Mouse (Mus musculus) cerebellum, postnatal 10 days (tissue): ENCODE measurements at regions not wholly inside any gene's neighbourhood (a gene's known extent, or its start where the extent isn't known, plus 50 kb on each side); places are given as distances from the start of the nearest gene placed in this dataset.

Experiments used
- DNase-seq, 2 experiments: peaks; one replicate each; pipeline ENCODE4 v3.0.0; 2021; ENCODE audit warnings: mixed read lengths in 2 of 2

- no peak for DNase-seq
Observed at GRCm38 (mm10) chr14:105706756-105707155, 189.9 kb downstream of the Spry2 start.

DNA sequence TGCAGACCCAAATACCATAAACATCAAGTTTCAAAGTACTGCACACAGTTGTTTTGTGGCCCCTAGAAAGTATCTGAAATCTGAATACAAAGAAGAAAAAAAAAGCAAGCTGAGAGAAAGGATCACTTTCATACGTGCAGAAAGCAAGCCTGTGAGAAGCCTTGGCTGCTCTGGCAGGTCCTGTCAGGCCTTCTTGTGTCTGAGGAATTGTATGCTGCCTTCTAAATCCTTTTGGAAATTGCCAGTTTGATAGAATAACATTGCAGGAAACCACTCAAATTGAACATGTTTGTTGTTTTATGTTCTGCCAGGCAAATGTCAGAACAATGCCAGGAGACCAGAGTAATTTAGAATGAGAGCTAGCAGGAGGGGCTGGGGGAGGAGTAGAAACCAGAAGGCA, 198.0 kb downstream of the Spry2 start:
- DNase-seq: peak in 1 of 2 experiments; percentile 14

DNA sequence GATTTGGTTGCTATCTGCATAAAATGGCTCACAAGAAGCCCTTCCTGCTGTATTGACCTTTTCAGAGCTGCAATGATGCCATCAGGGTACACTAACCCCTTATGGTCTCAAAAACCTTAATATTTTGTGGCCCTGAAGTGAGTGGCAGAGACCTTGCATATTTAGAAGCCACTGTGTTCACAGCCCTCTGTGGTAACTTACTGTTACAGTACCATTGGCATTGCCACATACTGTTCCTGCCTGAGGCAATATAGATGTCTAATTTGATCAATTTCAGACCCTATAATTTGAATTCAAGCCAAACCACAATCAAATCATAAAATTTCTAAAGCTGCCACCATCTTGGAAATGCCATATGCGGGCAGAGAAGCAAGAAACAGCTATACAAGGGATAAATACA, 198.5 kb downstream of the Spry2 start:
- no peak for DNase-seq

- peak; percentile 85 to 88 for DNase-seq
Observed at GRCm38 (mm10) chr14:105697398-105697797, 199.2 kb downstream of the Spry2 start.

- DNase-seq: no peak
Observed at GRCm38 (mm10) chr14:105694969-105695368, 201.7 kb downstream of the Spry2 start.

DNA sequence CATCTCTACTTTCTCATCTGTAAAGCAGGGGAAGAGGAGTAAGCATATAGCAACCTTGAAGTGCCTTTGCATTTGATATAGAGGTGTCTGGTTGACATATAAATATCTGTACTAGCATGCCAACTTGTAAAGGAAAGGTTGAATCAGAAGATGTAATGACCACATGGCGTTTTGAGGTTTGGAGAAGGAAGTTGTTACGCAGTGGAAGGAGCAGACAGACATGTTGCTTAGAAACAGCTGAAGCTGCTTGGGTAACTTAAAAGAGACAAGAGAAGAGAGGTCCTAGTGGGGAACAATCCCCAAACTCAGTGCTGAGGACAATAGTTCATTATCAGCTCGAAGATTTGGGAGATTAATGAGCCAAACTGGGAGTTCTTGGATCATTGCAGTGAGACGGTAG, 202.9 kb downstream of the Spry2 start:
- no peak for DNase-seq

- no peak for DNase-seq
Observed at GRCm38 (mm10) chr14:105684826-105685465, 211.7 kb downstream of the Spry2 start.

- no peak for DNase-seq
Observed at GRCm38 (mm10) chr14:105684329-105684728, 212.3 kb downstream of the Spry2 start.

DNA sequence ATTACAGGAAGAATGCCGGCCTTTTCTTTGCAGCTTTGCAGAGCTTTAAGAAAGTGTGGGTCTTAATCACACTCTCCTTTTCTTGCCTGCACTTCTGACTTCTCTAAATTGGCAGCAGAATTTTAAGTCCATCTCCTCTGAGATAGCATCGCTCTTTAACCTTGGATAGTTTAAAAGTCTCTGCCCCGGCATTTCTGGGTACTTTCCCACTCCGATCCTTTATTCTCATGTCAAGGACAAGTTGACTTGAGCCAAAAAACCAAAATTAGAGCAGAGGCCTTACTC, 220.0 kb downstream of the Spry2 start:
- DNase-seq: peak in 1 of 2 experiments; percentile 28

DNA sequence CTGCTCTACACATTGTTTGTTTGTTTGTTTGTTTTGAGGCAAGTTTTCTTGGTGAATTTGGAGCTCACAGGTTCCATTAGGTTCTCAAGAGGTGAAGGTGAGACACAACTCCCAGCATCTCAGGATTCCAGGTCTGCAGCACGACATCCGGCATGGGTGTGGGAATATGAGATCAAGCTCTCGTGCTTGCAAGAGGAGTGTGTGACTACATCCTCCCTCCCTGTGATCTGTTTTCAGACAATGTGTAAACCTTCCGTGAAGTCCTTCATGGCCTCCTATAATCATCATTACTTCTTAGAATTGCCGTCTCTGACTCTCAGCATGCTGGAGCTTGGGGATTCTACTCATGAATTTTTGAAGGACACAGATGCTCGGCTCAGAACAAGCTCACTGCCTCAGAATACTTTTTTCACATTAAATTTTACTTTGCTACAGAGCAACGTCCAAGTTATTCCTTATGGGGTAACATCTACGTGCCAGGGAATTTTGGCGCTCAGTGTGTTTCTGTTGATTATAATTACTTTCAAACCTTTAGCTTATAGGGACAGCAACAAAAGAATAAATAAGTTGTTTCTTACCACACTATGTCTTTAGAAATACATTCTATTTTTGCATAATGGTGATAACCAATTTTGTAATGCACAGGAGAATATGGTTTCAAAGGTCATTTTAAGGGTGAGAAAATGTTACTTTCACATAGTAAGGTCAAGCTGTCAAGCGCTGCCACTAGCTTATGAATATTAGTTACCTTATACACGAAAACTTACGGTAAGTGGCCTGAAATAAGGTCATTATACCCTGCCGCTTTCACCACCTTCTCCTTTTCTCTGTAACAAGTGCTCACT, 220.6 kb downstream of the Spry2 start:
- no peak for DNase-seq

DNA sequence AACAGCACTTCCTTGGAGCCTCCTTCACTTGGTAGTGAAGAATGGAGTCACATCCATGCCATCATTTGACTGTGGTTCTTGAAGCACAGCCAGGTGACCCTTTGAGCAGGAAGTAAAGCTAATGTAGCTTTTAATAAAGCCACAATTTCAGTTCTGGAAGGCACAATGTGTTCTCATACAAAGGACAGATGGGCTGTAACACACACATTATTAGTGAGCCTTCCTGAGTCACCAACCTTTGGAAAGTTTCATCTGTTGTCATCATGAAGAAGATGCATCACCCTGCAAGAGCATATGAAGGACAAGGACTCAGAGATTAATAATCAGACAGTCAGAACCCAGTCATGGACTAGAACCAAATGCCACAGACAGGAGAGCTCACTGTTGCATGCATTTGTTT, 221.6 kb downstream of the Spry2 start:
- DNase-seq: no peak

GRCm38 (mm10) chr14:105668969-105669368, 227.7 kb downstream of the Spry2 start:
- DNase-seq: peak; percentile 72 to 79

DNA sequence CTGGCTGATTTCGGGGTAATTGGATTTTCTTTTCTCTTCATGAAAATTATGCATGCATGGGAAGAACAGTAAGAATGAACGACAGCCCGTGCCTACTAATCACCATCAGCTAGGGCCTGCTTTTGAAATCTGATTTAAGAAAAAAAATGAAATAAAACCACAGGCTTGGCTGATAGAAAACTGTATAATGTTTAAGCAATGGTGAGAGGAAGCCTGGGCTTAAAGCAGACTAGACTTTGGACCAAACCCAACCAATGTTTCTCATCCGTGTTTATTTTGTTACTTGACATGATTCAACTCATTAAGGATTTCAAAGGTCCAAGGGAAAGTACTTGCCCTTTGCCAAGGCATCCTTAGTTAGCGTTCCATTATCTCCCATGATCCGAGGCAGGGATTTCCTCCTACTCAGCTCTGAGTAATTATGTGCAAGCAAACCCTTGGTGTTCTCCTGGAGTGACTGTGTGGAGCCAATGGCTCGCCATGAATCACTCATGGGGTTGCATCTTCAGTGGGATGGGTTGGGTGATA, 231.9 kb downstream of the Spry2 start:
- peak in 1 of 2 experiments; percentile 9 for DNase-seq

DNA sequence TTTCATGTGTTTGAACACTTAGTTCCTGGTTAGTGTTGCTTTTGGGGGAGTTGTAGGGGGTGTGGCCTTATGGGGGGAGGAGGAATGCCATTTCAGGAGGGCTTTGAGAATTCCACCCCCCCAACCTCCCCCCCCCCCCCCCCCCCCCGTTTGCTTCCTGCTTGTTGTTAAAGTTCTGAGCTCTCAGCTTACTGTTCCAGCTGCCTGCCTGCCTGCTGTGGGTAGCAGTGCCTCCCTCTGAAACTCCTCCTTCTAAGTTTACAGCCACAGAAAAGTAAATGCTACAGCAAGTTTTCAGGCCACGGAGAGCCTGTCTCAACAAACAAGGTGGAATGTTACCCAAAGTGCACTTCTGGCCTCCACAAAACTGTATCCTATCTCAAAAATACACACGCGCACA, 233.1 kb downstream of the Spry2 start:
- no peak for DNase-seq

DNA sequence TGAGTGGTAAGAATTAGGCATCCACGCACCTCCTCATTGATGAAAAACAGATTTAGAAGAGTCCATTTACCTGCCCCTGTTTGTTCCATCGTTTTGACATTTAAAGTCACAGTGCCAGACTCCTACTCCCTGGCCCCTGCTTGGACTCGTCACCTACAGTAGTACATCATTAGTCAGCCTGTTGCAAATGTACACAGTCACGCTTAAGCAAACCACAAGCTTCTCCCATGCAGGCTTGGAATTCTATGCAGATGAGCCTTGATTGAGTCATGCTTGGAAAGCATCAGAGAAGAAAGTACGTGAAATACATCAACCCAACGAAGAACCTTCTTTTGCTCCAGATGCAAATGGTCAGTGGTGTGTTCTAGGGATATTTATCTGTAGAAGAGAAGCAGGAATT, 233.8 kb downstream of the Spry2 start:
- no peak for DNase-seq

GRCm38 (mm10) chr14:105658316-105658715, 238.3 kb downstream of the Spry2 start:
- DNase-seq: no peak

DNA sequence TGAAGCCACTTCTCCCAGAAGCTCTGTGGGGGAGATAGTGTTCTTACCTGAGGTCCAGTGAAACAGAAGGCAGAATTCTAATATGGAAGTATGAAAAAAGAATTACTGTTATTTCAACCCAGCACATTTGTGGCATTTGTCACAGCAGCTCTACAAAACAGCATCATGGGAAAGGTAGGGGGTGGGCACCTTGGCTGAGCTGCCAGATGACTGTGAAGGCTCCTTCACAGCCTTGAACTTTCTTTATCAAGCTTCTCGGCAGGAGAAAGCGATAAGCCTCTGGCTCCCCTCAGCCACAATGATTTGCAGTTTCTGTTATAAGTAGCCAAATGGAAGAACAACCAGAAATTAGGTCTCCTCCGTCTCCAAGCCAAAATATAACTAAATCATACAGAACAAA, 249.5 kb downstream of the Spry2 start:
- DNase-seq: no peak

- DNase-seq: no peak
Observed at GRCm38 (mm10) chr14:105644428-105644827, 252.2 kb downstream of the Spry2 start.

DNA sequence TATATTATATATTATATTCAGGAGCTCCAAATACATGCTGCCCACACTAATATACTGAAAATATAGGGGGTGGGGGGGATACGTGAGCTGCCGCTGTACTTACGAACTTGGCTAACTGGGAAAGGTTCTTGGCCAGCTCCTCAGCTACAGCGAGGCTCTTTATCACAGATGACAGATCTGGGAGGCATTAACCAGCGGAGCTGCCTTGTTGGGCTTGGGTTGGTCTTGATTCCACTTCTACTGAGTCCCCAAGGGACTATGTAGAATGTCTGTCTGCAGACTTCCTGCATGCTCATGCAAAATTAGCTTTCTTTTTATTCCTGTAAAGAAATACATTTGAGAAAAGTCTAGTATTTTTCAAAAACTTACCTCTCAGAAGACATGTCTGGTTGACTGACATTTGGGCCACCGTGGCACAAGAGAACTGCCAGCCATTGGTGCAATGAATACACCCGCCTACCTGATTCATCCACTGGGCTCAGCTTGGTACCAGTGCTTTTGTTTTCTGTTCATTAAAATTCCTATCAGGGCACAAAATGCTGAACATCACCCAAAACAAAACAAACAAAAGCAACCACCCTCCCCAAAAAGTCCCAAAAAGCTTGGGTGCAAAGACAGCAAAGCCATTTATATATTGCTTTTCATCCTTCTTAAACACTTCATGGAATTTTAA, 253.2 kb downstream of the Spry2 start:
- peak in 1 of 2 experiments; percentile 10 for DNase-seq

DNA sequence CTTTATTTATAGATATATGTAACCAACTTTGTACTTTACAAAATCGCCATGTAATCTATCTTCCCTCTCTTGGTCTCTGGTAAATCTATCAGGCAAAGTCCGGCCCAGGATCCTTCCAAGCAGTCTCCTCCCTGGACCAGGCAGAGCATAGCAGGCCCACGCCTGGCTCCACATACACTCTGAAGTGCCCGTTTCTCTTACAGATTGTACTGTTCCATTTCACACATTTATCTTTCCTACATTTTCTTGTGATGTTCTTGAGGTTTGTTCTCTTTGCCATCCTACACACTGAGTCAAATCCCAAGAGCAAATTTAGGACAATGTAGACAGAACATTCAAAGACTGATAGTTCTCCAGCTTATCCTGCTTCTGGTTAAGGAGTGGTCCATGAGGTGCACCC, 264.3 kb downstream of the Spry2 start:
- no peak for DNase-seq

DNA sequence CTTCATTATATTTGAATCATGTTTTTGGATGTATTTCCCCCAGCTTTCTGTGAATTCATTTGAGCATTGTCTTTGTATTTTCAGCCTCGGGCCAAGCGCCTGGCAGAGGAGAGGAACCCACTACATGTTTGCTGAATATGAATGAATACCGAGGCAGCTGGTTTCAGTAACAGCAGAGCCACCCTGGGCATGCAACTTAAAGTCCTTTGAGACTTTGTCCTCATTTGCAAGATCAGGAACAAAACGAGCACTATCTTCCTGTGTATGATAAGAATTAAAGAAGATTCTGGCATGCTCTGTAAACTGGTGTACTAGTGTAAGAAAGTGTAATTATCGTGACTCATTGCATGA, 265.0 kb downstream of the Spry2 start:
- peak; percentile 44 to 47 for DNase-seq

DNA sequence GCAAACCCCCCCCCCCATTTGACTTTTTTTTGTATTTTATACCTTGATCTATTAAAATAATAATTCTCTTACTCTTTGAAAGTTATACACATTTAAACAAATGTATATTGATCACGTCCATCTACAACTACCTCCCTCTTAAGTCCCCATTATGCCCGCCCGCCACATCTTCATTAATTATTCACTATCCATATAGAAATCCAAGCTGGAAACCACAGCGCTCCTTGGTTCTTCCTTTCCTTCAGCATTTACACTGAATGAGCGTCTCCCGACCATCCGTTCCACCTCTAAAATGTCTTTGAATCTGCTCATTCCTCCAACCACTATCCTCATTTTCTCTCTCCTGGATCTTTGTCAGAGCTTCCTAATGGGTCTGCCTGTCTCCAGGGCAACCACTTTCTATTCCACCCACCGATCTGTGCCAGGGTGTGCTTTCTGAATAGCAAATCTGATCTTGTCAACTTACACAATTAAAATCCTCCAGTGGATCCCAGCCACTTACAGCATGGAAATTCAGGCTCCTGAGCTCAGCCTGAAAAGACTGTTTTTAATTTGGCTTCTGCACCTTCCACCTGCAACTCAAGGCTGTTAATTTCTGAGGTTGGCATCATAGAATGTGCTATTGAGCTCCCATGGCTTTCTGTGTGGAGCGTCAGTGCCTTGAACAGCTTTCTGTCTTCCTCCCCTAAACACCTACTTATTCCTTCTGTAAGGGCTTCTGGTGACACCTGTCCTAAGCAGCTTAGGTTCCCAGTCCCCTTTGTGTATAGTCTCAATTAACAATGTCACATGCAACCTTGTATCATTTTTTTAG, 265.5 kb downstream of the Spry2 start:
- DNase-seq: peak; percentile 59 to 66

- DNase-seq: no peak
Observed at GRCm38 (mm10) chr14:105630444-105630843, 266.2 kb downstream of the Spry2 start.
